Mouse (Mus musculus): ENCODE results near the gene Kdm6b.

- TF ChIP-seq POLR2A (IDR thresholded peaks at IDR 0.05; ENCODE audit: low read depth, low read length) = no peak
- no peak for TF ChIP-seq ZNF384 (IDR thresholded peaks at IDR 0.05; ENCODE audit: low read depth, low read length)
- TF ChIP-seq CTCF (conservative IDR thresholded peaks at IDR 0.05 in 1 of 2, IDR thresholded peaks at IDR 0.05 in 1 of 2; ENCODE audit: low read depth in 2 of 2, low read length in 2 of 2) = no peak
- TF ChIP-seq MXI1 (IDR thresholded peaks at IDR 0.05; ENCODE audit: low read depth, low read length) = no peak
- TF ChIP-seq MAZ (IDR thresholded peaks at IDR 0.05; ENCODE audit: low read depth, low read length) = no peak
- no peak for TF ChIP-seq HCFC1 (IDR thresholded peaks at IDR 0.05; ENCODE audit: low read depth, low read length)
- TF ChIP-seq JUND (conservative IDR thresholded peaks at IDR 0.05; ENCODE audit: low read depth, low read length) = no peak
- TF ChIP-seq NELFE (IDR thresholded peaks at IDR 0.05; ENCODE audit: low read depth, low read length) = no peak
- no peak for TF ChIP-seq ZC3H11A (IDR thresholded peaks at IDR 0.05; ENCODE audit: low read depth, low read length)
- TF ChIP-seq ZKSCAN1 (IDR thresholded peaks at IDR 0.05; ENCODE audit: borderline replicate concordance, low read depth, low read length) = no peak
- no peak for TF ChIP-seq MEF2A (IDR thresholded peaks at IDR 0.05; ENCODE audit: borderline replicate concordance, low read depth, low read length)
- no peak for TF ChIP-seq CHD1 (IDR thresholded peaks at IDR 0.05; ENCODE audit: low read depth, low read length)
- TF ChIP-seq RAD21 (IDR thresholded peaks at IDR 0.05; ENCODE audit: low read depth, low read length) = no peak
- no peak for TF ChIP-seq ELF1 (IDR thresholded peaks at IDR 0.05; ENCODE audit: low read depth, low read length)
These were observed 7.1 kb upstream of the Kdm6b start for GRCm38 (mm10) chr11:69420554-69421000.
